Mouse (Mus musculus) brain, embryonic 14.5 days (tissue): ENCODE data around the gene Unc5cl.

Source experiments
- CTCF ChIP-seq: fragments of 200-500 bp; IDR thresholded peaks from 2 replicates; pipeline ENCODE4 v1.5.1; 2012; ENCODE audit warnings: inconsistent platforms, mild to moderate bottlenecking, moderate library complexity, borderline replicate concordance; ENCODE audit not compliant: insufficient read depth, insufficient read length; ENCODE audit errors: extremely low read depth
- POLR2A ChIP-seq: fragments of 200-500 bp; IDR thresholded peaks from 2 replicates; pipeline ENCODE4 v1.6.1; 2012; ENCODE audit warnings: mild to moderate bottlenecking, inconsistent platforms, borderline replicate concordance; ENCODE audit not compliant: poor library complexity, insufficient read depth, insufficient read length, severe bottlenecking; ENCODE audit errors: extremely low read depth

DNA sequence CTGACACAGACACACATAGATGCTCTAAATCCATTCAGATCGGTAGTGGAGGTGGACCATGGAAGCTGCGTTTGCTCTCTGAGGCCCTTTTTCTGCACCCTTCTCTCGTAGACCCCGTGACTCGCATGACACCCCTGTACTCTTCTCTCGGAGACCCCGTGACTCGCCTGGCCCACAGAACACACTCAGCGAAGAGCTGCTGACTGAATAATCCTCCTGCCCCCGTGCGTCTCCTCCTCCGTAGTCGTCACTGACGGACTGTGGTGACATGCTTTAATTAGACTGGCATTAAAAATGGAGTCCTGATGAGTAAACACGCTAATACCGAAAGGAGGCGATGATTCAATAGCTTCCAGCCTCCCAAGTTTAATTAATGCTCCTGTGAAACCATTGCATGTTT, 84.6 kb downstream of the Unc5cl start:
- TF ChIP-seq POLR2A (no peak), CTCF (no peak)
